Mouse (Mus musculus) E14TG2a.4 (cell line): Measurements from ENCODE around the gene Arhgap28.

Source experiments
- H3K27me3 ChIP-seq: 2 replicates; pipeline ENCODE4 v1.6.1; 2014; ENCODE audit warnings: low read length, control low read depth; ENCODE audit not compliant: insufficient read depth
- H3K36me3 ChIP-seq: 2 replicates; pipeline ENCODE4 v1.6.1; 2014; ENCODE audit warnings: low read length, control low read depth; ENCODE audit not compliant: insufficient read depth
- H3K4me1 ChIP-seq: replicated peaks from 2 replicates; pipeline ENCODE4 v1.6.1; 2014; ENCODE audit warnings: low read depth, low read length, control low read depth
- H3K4me3 ChIP-seq: replicated peaks from 2 replicates; pipeline ENCODE4 v1.5.1; 2014; ENCODE audit warnings: mild to moderate bottlenecking, low read length
- H3K9me3 ChIP-seq: 2 replicates; pipeline ENCODE4 v1.6.1; 2014; ENCODE audit warnings: low read length, control low read depth
- CTCF ChIP-seq: conservative IDR thresholded peaks from 2 replicates; pipeline ENCODE4 v1.5.1; 2014; ENCODE audit warnings: low read length
- NANOG ChIP-seq: IDR thresholded peaks from 2 replicates; pipeline ENCODE4 v1.6.1; 2014; ENCODE audit warnings: borderline replicate concordance, low read length, mixed read lengths
- POU5F1 ChIP-seq: IDR thresholded peaks from 2 replicates; pipeline ENCODE4 v1.6.1; 2014; ENCODE audit warnings: low read length, borderline replicate concordance

The Arhgap28 gene

GRCm38 (mm10) chr17:67958909-67959308 lies 45.0 kb downstream of the Arhgap28 start:
- H3K36me3 ChIP-seq = no peaks in the 10 kb centered on the region
- H3K27me3 ChIP-seq = no peaks in the 10 kb centered on the region
- H3K9me3 ChIP-seq = no peaks in the 10 kb centered on the region
- no peak overlapping the region for H3K4me3 ChIP-seq
- TF ChIP-seq NANOG (no peak), CTCF (no peak), POU5F1 (no peak)
- no peaks in the 10 kb centered on the region for H3K4me1 ChIP-seq

DNA sequence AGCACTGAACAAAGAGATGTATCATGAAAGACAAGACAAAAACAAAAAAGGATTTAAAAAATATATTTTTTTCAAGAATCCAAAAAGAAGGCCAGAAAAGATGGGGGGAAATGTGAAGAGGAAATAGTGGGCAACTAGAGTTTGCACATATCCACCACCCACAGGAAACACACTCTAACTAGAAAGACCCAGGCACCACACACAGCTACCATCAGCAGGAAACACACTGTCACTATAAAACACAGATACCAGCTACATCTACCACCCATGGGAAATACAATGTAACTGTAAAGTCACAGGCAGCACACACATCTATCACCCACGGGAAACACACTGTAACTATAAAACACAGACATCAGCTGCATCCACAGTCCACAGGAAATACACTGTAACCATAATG lies 46.3 kb downstream of the Arhgap28 start:
- H3K36me3 ChIP-seq = no peaks in the 10 kb centered on the region
- H3K9me3 ChIP-seq = no peaks in the 10 kb centered on the region
- no peak overlapping the region for H3K4me3 ChIP-seq
- TF ChIP-seq CTCF = no peak
- TF ChIP-seq NANOG = no peak
- no peak for TF ChIP-seq POU5F1
- no peaks in the 10 kb centered on the region for H3K27me3 ChIP-seq
- H3K4me1 ChIP-seq = no peaks in the 10 kb centered on the region

DNA sequence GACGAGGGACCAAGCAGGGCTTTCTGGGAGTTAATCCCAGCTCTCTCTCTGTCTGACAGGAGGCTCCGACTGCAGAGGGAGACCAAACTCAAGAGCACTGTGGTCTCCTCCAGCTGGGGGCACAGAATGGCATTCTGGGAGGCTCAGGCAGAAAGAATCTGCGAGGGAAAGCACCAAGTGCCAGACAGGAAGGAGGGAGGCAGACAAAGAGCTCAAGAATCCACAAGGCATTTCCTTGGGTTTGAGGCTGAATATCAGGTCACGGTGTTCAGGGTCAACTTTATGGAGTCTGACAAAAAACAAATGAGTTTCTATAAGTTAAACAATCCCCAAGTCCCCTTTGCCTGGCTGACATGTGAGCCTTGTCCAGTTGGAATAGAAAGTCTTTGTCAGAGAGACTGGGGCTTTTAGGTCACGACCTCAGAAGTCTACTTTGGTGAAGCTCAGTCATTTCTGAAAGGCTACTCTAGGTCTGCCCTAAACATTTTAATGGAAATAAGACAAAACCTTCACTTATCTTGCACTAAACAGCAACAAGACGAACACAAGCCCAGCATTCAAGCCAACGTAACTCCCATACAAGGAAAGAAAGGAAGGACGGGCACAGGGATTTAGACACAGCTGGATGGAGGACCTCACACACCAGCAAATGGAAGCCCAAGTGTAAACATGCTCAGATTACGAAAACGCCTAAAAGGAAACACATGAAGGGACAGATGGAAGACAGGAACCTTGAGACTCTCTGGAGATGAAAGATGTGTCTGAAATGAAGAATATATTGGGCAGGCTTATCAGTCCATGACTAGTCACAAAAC lies 47.8 kb downstream of the Arhgap28 start:
- Histone ChIP-seq H3K4me3 (no peak overlapping the region), H3K27me3 (no peaks in the 10 kb centered on the region), H3K36me3 (no peaks in the 10 kb centered on the region), H3K9me3 (no peaks in the 10 kb centered on the region), H3K4me1 (no peaks in the 10 kb centered on the region)
- TF ChIP-seq NANOG (no peak), CTCF (no peak), POU5F1 (no peak)

DNA sequence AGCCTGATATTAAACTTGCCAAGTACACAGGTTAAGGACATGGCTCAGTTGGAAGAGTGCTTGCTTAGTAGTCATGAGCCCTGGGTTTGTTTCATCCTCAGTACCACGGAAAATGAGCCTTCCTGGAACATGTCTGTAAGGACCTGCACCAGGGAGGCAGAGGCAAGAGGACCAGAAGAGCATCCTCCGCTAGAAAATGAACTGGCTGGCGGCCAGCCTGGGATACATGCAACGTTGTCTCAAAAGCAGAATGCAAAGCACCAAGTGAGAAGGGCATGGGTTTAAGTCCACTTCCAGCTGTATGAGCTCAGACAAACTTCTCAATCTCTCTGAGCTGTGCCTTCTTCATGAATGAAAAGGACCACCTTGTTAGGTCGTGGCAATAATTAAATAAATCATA lies 49.0 kb downstream of the Arhgap28 start:
- Histone ChIP-seq H3K36me3 (no peaks in the 10 kb centered on the region), H3K9me3 (no peaks in the 10 kb centered on the region), H3K4me3 (no peak overlapping the region), H3K4me1 (no peaks in the 10 kb centered on the region), H3K27me3 (no peaks in the 10 kb centered on the region)
- TF ChIP-seq POU5F1 (no peak), NANOG (no peak), CTCF (no peak)

DNA sequence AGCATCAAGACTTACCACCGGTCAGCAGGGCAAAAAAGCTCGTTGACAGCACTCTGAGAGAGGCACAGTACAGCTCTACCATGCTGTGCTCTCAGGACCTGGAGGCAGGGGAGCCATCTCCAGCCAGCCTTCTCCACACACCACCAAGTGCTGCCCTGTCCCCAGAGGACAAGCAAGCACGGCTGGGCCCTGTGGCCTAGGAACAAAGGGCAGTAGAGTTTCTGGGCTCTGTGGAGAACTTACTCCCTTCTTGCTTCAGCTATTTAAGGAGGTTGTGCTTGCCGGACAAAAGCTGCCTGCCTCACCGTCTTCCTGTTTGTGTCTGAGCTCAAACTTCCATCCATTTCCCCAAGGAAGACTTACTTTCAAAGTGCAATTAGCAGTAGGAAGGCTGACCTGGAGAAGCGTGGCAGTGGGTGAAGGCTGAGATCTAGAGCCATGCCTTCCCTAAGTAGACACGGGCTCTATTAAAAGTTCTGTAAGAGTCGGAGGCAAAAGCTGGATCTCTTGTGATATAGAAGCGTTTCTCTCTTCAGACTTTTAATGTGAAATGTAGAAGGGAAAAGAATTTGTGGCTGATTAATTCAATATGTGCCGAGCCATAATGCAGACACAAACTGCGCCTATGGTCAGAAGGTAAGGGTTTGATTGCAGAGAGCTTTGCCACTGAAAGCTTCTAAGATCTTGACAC lies 53.3 kb downstream of the Arhgap28 start:
- H3K9me3 ChIP-seq = no peaks in the 10 kb centered on the region
- TF ChIP-seq POU5F1 (no peak), NANOG (no peak), CTCF (no peak)
- no peaks in the 10 kb centered on the region for H3K27me3 ChIP-seq
- no peaks in the 10 kb centered on the region for H3K36me3 ChIP-seq
- H3K4me1 ChIP-seq = peaks cover 19% of the 10 kb centered on the region
- no peak overlapping the region for H3K4me3 ChIP-seq

- no peaks in the 10 kb centered on the region for H3K36me3 ChIP-seq
- H3K9me3 ChIP-seq = no peaks in the 10 kb centered on the region
- no peak overlapping the region for H3K4me3 ChIP-seq
- no peak for TF ChIP-seq NANOG
- no peak for TF ChIP-seq POU5F1
- TF ChIP-seq CTCF = no peak
- peaks cover 25% of the 10 kb centered on the region for H3K4me1 ChIP-seq
- no peaks in the 10 kb centered on the region for H3K27me3 ChIP-seq
Measured at GRCm38 (mm10) chr17:67948601-67949000, 55.3 kb downstream of the Arhgap28 start.

- Histone ChIP-seq H3K4me3 (no peak overlapping the region), H3K36me3 (no peaks in the 10 kb centered on the region), H3K4me1 (peaks cover 25% of the 10 kb centered on the region), H3K27me3 (no peaks in the 10 kb centered on the region), H3K9me3 (no peaks in the 10 kb centered on the region)
- TF ChIP-seq POU5F1 = no peak
- TF ChIP-seq NANOG = no peak
- no peak for TF ChIP-seq CTCF
Measured at GRCm38 (mm10) chr17:67945453-67945852, 58.5 kb downstream of the Arhgap28 start.

GRCm38 (mm10) chr17:67944256-67944655 lies 59.7 kb downstream of the Arhgap28 start:
- Histone ChIP-seq H3K36me3 (no peaks in the 10 kb centered on the region), H3K27me3 (no peaks in the 10 kb centered on the region), H3K4me3 (no peak overlapping the region), H3K9me3 (no peaks in the 10 kb centered on the region), H3K4me1 (peaks cover 25% of the 10 kb centered on the region)
- TF ChIP-seq CTCF = no peak
- no peak for TF ChIP-seq POU5F1
- no peak for TF ChIP-seq NANOG

- Histone ChIP-seq H3K9me3 (no peaks in the 10 kb centered on the region), H3K27me3 (no peaks in the 10 kb centered on the region), H3K36me3 (no peaks in the 10 kb centered on the region), H3K4me3 (no peak overlapping the region), H3K4me1 (peaks cover 9% of the 10 kb centered on the region)
- TF ChIP-seq NANOG = no peak
- no peak for TF ChIP-seq CTCF
- no peak for TF ChIP-seq POU5F1
Measured at GRCm38 (mm10) chr17:67941026-67941425, 62.9 kb downstream of the Arhgap28 start.
